ENCODE assay signal across 8 mouse cellular contexts in the genomic region with DNA sequence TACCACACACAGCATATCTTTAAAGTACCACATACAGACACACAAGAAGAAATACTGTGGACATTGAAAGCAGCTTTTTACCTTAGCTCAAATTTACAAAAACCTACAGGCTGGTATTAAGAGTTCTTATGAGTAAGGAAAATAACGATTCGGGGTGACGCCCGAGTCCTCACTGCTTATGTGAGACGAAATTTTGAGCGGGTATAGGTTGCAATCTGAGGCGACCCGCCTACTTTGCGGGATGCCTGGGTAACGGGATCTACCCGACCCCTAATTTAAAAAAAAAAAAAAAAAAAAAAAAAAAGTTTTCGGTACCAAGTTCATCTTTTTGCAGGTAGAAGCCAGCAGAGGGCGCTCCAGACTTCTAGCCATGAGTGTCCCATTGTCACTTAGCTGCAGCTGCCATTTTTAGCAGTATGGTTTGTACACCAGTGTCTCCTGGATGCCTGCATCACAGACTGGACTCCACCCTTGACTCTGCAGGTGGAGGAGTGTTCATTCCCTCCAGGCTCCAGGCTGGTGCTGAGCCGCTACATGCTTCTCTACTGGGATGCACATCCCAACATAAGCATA. TPM values are rescaled to one million over a fixed set of nuclear protein-coding genes. Genes with fewer than 3 reads are reported as not detected.
A peak's percentile ranks its signal among the peaks of the same experiment; 100 is the strongest.
DNase-seq lines count a peak whose midpoint lies in the region; ATAC-seq lines count a peak whose summit lies in the region.

No protein-coding gene starts in this region.

- H3K27ac ChIP-seq in midbrain, embryonic 14.5 days (replicated peaks; ENCODE audit: low read depth, low read length) = no peak overlapping the region
- H3K27ac ChIP-seq in midbrain, embryonic 13.5 days = no peak overlapping the region
- H3K27ac ChIP-seq in heart, embryonic 16.5 days (ENCODE audit: low read length) = no peak overlapping the region
- peak overlapping the region; percentile 88 for H3K27ac ChIP-seq in macrophage

- no peak for ATAC-seq in midbrain, embryonic 14.5 days (ENCODE audit: low FRiP score, low TSS enrichment)
- ATAC-seq in midbrain, embryonic 13.5 days = no peak
- ATAC-seq in heart, embryonic 16.5 days (replicated peaks; ENCODE audit: extremely low read depth, insufficient read depth, low FRiP score) = no peak

- no peaks in the 10 kb centered on the region for H3K4me1 ChIP-seq in midbrain, embryonic 14.5 days (ENCODE audit: control insufficient read depth, insufficient read depth, low read length)
- H3K4me1 ChIP-seq in midbrain, embryonic 13.5 days (replicated peaks) = no peaks in the 10 kb centered on the region
- H3K4me1 ChIP-seq in heart, embryonic 16.5 days (ENCODE audit: control insufficient read depth, insufficient read depth, low read length) = peaks cover 7% of the 10 kb centered on the region

- 25% methylated on average over 14 of the region's 14 CpGs for WGBS in midbrain, embryonic 14.5 days
- WGBS in midbrain, embryonic 13.5 days = 25% methylated on average over 14 of the region's 14 CpGs
- WGBS in heart, embryonic 16.5 days = 22% methylated on average over 14 of the region's 14 CpGs
- 24% methylated on average over 8 of the region's 14 CpGs for WGBS in macrophage (ENCODE audit: missing documents)

- H3K36me3 ChIP-seq in midbrain, embryonic 14.5 days (ENCODE audit: control insufficient read depth, insufficient read depth, low read length) = no peaks in the 10 kb centered on the region
- no peaks in the 10 kb centered on the region for H3K36me3 ChIP-seq in midbrain, embryonic 13.5 days
- H3K36me3 ChIP-seq in heart, embryonic 16.5 days (ENCODE audit: control insufficient read depth, insufficient read depth) = no peaks in the 10 kb centered on the region
- H3K36me3 ChIP-seq in macrophage (ENCODE audit: inconsistent target) = no peaks in the 10 kb centered on the region
- H3K36me3 ChIP-seq in splenic B cell, adult 2 months (ENCODE audit: control insufficient read depth, insufficient read depth, low read length, poor library complexity, severe bottlenecking) = no peaks in the 10 kb centered on the region

- H3K79me2 ChIP-seq in macrophage (ENCODE audit: inconsistent target) = no peaks in the 10 kb centered on the region

- H3K9me3 ChIP-seq in midbrain, embryonic 14.5 days (ENCODE audit: control insufficient read depth, low read length) = no peaks in the 10 kb centered on the region
- H3K9me3 ChIP-seq in midbrain, embryonic 13.5 days = no peaks in the 10 kb centered on the region
- no peaks in the 10 kb centered on the region for H3K9me3 ChIP-seq in heart, embryonic 16.5 days (replicated peaks; ENCODE audit: control insufficient read depth, low read length)

- H3K4me3 ChIP-seq in midbrain, embryonic 14.5 days (replicated peaks; ENCODE audit: low read depth, low read length) = no peak overlapping the region
- no peak overlapping the region for H3K4me3 ChIP-seq in midbrain, embryonic 13.5 days (replicated peaks)
- H3K4me3 ChIP-seq in heart, embryonic 16.5 days (ENCODE audit: low read length) = no peak overlapping the region
- H3K4me3 ChIP-seq in macrophage (ENCODE audit: inconsistent target) = no peak overlapping the region

- no peak overlapping the region for H3K4me2 ChIP-seq in midbrain, embryonic 14.5 days (ENCODE audit: low read length)
- H3K4me2 ChIP-seq in midbrain, embryonic 13.5 days (replicated peaks) = no peak overlapping the region
- peak overlapping the region; percentile 53 for H3K4me2 ChIP-seq in heart, embryonic 16.5 days (ENCODE audit: low read depth, low read length)

- H3K27me3 ChIP-seq in midbrain, embryonic 14.5 days (ENCODE audit: control insufficient read depth, insufficient read depth, low read length) = no peaks in the 10 kb centered on the region
- no peaks in the 10 kb centered on the region for H3K27me3 ChIP-seq in midbrain, embryonic 13.5 days
- no peaks in the 10 kb centered on the region for H3K27me3 ChIP-seq in heart, embryonic 16.5 days (ENCODE audit: control insufficient read depth, insufficient read depth, low read length)
- H3K27me3 ChIP-seq in splenic B cell, adult 2 months (ENCODE audit: control insufficient read depth, insufficient read depth, low read length, poor library complexity, severe bottlenecking) = no peaks in the 10 kb centered on the region

- peak; percentile 67 for DNase-seq in midbrain, embryonic 14.5 days
- DNase-seq in adrenal gland, adult 2 months = peak; percentile 66
- DNase-seq in embryo, embryonic 11 days = peak; percentile 83
- DNase-seq in layer of hippocampus, adult 9-10 months (ENCODE audit: low spot score) = peak; percentile 46
- DNase-seq in splenic B cell, adult 2 months (ENCODE audit: low read depth, low spot score) = peak; percentile 89

- H3K9ac ChIP-seq in midbrain, embryonic 14.5 days (replicated peaks; ENCODE audit: low read length) = no peak overlapping the region
- no peak overlapping the region for H3K9ac ChIP-seq in midbrain, embryonic 13.5 days (replicated peaks)
- 0 out of 2 replicates have a peak overlapping the region, but pooled peaks have one; percentile 21 for H3K9ac ChIP-seq in heart, embryonic 16.5 days (ENCODE audit: low read length)

RNA-seq across cellular contexts. Expression of a gene that starts 12.4 kb away (rescaled TPM):
- polyA plus RNA-seq in midbrain, embryonic 14.5 days (2014; fragmentation: Nextera tagmentation; extraction: Ambion mirVana) = 266 and 297 TPM in 2 replicates
- polyA plus RNA-seq in midbrain, embryonic 13.5 days (2015; fragmentation: Nextera tagmentation; extraction: Ambion mirVana) = 266 and 276 TPM in 2 replicates
- 100 to 1,000 TPM; 196 to 221 TPM for total RNA-seq in adrenal gland, adult 2 months (2021)
- polyA plus RNA-seq in adrenal gland, adult 2 months (2012; rRNA removed) = 213 and 280 TPM in 2 replicates
- 524 and 538 TPM in 2 replicates for polyA plus RNA-seq in heart, embryonic 16.5 days (2015; fragmentation: Nextera tagmentation; extraction: Ambion mirVana)
- 100 to 1,000 TPM in 25 of 26 experiments, 10 to 100 TPM in 1; 94.3 to 365 (median 256) TPM for total RNA-seq in macrophage (2018; cell fraction: chromatin; rRNA removed)
- total RNA-seq in macrophage (2018; cell fraction: cytosol; rRNA removed) = 100 to 1,000 TPM; 191 to 292 (median 238) TPM
- total RNA-seq in macrophage (2018; cell fraction: nucleus; rRNA removed) = 100 to 1,000 TPM in 24 of 26 experiments, 10 to 100 TPM in 2; 94.1 to 222 (median 173) TPM
- 247 to 425 TPM (median 316 TPM) in 3 replicates for polyA plus RNA-seq in macrophage (2018)

RNA-seq across cellular contexts. Expression of a gene that starts 36.1 kb away (rescaled TPM):
- 38.8 and 55.7 TPM in 2 replicates for polyA plus RNA-seq in midbrain, embryonic 14.5 days (2014; fragmentation: Nextera tagmentation; extraction: Ambion mirVana)
- 25.8 and 26.6 TPM in 2 replicates for polyA plus RNA-seq in midbrain, embryonic 13.5 days (2015; fragmentation: Nextera tagmentation; extraction: Ambion mirVana)
- 10 to 100 TPM; 59.2 to 77.6 TPM for total RNA-seq in adrenal gland, adult 2 months (2021)
- polyA plus RNA-seq in adrenal gland, adult 2 months (2012; rRNA removed) = 81.6 and 83.0 TPM in 2 replicates
- polyA plus RNA-seq in heart, embryonic 16.5 days (2015; fragmentation: Nextera tagmentation; extraction: Ambion mirVana) = 42.8 and 44.4 TPM in 2 replicates
- 10 to 100 TPM in 22 of 26 experiments, 1 to 10 TPM in 4; 5.4 to 30.4 (median 18.9) TPM for total RNA-seq in macrophage (2018; cell fraction: chromatin; rRNA removed)
- total RNA-seq in macrophage (2018; cell fraction: cytosol; rRNA removed) = 10 to 100 TPM; 26.9 to 54.3 (median 43.4) TPM
- total RNA-seq in macrophage (2018; cell fraction: nucleus; rRNA removed) = 10 to 100 TPM in 25 of 26 experiments, 1 to 10 TPM in 1; 9.2 to 42.0 (median 25.0) TPM
- 7.5 to 38.3 TPM (median 24.5 TPM) in 3 replicates for polyA plus RNA-seq in macrophage (2018)
